Mouse (Mus musculus): ENCODE measurements around the gene Col27a1.
A peak's percentile ranks its signal among the peaks of the same experiment; 100 is the strongest.

Gene Col27a1

DNA sequence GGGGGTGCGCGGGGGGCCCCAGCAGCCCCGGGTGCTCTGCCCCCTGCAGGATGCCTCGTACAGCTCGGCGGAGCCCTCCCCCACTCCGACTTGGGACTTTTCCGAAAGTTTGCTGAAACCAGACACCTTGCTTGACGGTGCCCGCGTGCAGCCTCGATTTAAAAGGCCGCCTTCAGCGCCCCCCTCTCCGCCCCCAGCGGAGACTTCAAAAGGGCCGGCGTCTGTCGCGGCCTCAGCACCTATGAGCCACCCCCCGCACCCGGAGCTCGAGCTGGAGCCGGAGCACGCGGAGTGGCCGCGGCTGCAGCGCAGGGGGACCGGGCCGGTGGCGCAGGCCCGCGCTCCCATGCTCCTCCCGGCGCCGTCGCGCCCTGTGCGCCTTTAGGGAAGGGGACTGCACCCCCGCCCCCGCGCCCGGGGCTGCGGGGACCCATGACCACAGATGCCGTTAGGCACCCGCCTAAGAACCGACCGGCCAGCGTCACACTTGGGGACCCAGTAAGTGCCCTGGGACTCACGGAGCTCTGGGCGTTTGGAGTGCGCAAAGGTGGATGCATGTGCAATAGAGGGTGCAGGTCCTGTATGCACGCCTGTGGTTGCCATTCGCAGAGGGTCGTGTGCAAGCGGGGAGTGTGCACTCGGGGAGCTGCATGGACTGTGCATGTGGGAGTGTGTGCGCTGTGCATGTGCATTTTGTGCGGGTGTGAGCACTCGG lies at the start of gene Col27a1:
TSS of gene Col27a1 (plus strand) at position 98 of the 715 bp plus-strand sequence.
- DNase-seq (ENCODE audit: low spot score), result no peak

DNA sequence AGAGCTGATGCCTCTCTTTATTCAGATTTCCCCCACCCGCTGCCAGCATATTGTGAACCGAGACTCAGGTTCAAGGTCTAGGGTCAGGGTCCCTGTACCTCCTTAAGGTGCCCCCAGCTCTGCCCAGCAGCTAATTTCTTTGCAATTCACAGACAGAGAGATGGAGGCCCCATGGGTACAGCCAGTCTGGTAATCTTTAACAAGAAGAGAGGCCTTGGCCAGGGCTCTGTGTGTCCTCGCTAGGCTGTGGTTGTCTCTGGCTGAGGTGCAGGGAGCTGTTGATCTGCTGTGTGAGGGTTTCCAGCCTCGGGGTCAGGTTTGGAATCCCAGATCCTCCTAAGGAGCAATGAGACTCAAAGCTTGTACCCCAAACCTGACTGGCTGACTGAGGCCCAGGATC lies 48.2 kb upstream of the Col27a1 start:
- DNase-seq (ENCODE audit: low spot score), result no peak

DNA sequence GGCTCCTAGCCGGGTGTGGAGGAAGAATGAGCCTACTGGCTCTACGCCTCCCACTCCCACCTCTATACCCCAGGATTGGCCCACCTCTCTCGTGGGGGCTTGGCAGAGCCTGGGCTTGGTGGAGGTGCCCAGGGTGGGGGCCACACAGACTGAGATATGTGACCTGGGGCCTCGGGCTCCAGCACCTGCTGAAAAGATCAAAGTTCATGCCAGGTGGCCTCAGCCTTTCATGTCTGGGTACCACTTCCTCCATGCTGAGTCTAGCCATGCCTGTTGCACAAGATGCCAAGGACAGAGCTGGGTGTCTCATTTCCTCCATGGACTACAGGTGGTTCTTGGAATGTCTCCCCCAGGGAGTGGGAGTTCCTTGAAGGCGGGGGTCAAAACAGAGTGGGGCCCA lies 47.5 kb upstream of the Col27a1 start:
- DNase-seq (ENCODE audit: low spot score), result no peak

- DNase-seq (ENCODE audit: low spot score), result no peak
Observed at GRCm38 (mm10) chr4:63170061-63170460, 43.7 kb upstream of the Col27a1 start.

- no peak for DNase-seq (ENCODE audit: low spot score)
Observed at GRCm38 (mm10) chr4:63171122-63171521, 42.7 kb upstream of the Col27a1 start.

DNA sequence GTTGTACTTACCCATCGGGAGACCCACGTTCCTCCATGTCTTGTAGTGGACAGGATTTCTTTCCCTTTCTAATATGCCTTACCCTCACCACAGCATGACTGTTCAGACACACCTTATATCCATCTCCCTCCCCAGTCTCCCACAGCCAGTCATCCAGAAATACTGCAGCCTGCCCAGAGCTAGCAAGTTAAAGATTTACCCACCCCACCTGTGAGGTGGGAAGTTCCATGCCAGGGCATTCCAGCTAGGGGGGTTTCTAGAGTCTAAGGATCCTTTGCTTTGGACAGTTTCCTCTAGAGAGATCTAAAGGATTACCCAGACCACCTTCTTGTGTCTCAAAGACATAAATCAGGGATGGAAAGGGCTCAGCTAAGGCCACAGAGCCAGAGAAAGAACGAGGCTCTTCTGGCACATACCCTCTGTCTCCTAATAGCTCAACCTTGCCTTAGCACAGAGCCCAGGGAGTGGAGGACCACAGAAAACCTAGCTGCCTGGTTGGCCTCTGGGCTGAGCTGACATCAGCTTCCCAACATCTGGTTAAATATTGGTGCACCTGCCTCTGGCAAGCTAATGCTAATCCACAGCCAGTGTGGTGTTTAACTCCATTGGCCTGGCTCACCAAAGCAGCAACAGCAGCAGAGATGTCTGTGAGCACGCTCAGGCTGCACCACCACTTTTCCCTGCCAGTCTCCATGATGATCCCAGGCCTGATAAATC lies 41.7 kb upstream of the Col27a1 start, which contains the start of gene Kif12:
TSS of gene Kif12 (minus strand) at position 163 of the 717 bp plus-strand sequence.
- DNase-seq (ENCODE audit: low spot score), result no peak

GRCm38 (mm10) chr4:63181556-63181955 lies 32.2 kb upstream of the Col27a1 start:
- peak; percentile 73 for DNase-seq (ENCODE audit: low spot score)

- no peak for DNase-seq (ENCODE audit: low spot score)
Observed at GRCm38 (mm10) chr4:63186281-63186870, 27.4 kb upstream of the Col27a1 start.

GRCm38 (mm10) chr4:63191641-63192040 lies 22.2 kb upstream of the Col27a1 start:
- DNase-seq (ENCODE audit: low spot score), result no peak

DNA sequence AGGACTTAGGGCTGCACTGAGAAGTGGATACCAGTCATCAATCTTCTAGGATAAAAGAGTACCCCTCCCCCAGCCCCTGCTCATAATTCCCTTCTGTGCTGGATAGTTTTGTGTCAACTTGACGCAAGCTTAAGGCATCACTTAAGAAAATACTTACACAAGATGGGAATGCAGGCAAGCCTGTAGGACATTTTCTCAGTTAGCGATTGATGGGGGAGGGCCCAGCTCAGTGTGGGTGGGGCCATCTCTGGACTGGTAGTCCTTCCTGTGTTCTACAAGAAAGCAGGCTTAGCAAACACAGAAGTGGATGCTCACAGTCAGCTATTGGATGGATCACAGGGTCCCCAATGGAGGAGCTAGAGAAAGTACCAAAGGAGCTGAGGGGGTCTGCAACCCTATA lies 19.4 kb upstream of the Col27a1 start:
- no peak for DNase-seq (ENCODE audit: low spot score)

GRCm38 (mm10) chr4:63199366-63199765 lies 14.4 kb upstream of the Col27a1 start:
- DNase-seq (ENCODE audit: low spot score), result no peak

- no peak for DNase-seq (ENCODE audit: low spot score)
Observed at GRCm38 (mm10) chr4:63203874-63204273, 9.9 kb upstream of the Col27a1 start.

GRCm38 (mm10) chr4:63205583-63205982 lies 8.2 kb upstream of the Col27a1 start:
- DNase-seq (ENCODE audit: low spot score), result peak; percentile 66

DNA sequence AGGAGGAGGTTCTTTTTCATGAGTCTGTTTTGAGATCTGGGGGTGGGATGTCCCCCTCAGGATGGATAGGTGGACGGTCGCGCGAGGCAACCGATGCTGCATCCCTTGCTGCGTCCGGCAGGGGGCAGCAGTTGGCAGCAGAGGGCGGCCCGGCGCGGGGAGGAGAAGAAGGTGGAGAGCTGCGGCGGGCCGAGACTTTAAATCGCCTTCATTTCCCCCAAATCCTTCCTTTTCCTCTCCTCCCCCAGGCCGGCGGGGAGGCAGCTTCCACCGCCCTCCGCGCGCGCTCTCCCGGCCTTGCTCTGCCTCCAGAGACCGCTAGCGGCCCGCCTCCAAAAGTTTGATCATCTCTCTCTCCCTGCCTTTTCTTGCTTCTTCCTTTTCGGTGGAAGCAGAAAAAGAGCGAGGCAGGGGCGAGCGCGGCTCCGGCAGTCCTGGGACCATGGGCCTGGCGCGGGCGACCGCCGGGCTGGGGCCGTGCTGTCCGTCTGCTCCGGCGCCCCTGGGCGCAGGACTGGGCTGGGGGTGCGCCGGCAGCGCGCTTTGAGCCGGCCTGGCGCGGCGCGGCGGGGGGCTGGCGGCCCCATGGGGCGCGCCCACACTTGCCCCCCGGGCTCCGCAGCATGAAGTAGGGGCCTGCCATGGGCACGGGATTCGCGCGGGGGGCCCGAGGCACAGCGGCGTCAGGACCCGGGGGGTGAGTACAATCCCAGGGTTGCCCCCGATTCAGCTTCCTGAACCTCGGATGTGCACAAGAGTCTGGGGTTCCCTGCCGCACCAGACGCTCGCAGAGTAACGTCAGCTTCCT lies 1.6 kb downstream of the Col27a1 start:
- peak; percentile 73 for DNase-seq (ENCODE audit: low spot score)

DNA sequence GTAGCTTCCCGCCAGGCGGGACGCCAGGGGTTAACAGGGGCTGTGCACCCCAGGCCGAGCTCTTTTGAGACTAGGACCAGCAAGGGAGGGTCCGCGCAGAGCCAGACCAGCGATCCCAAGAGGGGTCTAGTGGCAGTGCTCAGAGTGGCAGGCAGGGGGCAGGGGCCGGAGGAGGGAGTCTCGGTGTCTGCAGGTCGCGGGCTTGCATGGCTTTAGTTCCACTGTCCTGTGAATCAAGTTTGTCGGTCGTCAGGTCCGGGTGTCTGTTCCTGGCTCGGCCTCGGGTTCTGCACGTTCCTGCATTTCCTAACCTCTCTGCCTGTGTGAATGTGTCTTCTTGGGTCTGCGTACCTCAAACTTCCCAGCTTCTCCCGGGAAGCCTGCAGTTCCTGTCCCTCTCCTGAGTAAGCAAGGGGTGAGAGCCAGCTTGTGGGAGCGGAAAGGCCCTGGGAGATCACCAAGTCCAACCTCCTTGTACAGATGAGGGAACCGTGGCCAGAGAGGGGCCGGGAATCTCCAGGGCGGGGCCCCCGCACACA lies 2.3 kb downstream of the Col27a1 start:
- no peak for DNase-seq (ENCODE audit: low spot score)

- DNase-seq (ENCODE audit: low spot score), result no peak
Observed at GRCm38 (mm10) chr4:63216566-63216965, 2.8 kb downstream of the Col27a1 start.

DNA sequence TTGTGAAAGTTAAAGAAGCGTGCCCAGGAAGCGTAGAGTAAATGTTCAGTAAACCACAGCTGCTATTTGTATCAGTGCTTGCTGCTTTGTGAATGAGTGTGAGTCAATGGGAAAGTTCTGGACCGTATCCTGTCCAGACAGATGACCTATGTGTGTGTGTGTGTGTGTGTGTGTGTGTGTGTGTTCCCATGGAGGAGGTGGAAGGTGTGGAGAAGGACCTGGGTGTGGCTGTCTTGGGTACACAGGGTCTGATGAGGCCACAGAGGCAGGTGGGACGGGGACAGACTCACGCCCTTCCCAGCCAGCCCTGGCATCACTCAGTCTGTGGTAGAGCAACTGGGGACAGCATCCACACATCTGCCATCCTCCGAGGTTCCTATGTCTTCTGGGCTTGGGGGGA lies 3.7 kb downstream of the Col27a1 start:
- DNase-seq (ENCODE audit: low spot score), result no peak

- DNase-seq (ENCODE audit: low spot score), result no peak
Observed at GRCm38 (mm10) chr4:63219059-63219458, 5.3 kb downstream of the Col27a1 start.

DNA sequence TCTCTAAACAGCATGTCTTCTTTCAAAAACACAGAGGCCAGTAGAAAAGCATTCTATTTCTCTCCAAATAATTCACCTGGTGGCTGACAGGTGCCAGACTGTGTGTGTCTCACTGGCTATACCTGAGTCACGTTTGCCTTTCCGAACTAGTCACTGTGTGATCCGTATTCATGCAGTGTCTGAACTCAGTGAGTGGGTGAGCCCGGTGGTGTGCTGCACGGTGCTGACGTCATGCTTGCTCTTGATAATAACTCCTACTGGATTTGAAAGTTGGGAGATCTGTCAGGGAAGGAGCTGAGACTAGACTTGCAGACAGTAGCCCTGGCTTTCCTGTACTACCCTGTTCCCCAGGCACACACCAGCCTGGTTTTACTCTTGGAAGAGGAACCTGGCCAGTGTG lies 5.8 kb downstream of the Col27a1 start:
- DNase-seq (ENCODE audit: low spot score), result no peak

DNA sequence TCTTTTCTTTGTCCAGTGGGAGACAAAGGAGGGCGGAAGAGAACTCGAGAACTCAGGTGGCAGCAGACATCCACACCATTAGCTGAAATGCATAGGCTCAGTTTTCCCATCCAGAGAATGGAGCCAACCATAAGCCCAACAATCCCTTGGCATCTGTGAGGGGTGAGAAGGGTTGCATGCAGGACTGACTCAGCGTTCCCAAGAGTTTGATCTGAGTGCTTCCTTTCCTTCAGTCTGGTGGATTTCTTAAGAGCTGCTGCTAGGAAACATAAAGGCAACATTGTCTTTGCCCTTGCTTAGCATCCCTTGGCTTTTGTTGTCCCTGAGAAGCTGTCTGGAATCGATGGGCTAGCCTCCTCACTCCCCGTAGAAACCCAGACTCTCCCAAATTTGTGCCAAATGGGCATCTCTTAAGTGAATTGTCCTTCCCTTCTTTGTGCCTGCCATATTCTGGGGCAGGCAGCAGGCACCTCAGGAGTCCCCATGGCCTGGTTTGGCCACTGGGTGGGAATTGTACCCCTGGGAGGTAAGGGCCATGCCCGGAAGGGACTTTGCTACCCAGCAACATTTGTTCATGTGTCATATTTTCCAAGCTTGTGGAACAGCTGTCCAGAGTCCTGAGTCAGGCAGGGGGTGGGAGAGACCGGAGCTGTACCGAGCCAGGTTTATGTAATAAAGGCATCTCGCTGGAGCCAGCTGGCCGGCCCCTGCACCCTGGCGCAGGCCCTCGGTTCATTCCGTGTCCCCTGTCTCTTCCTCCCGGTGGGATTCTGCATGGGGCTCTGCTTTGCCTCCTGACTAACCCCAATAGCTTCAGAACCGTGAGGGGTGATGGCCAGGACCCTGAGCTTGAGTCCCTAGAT lies 7.5 kb downstream of the Col27a1 start:
- DNase-seq (ENCODE audit: low spot score), result no peak

- no peak for DNase-seq (ENCODE audit: low spot score)
Observed at GRCm38 (mm10) chr4:63222246-63222645, 8.4 kb downstream of the Col27a1 start.

Data from layer of hippocampus, adult 11-12 months (tissue).